Mouse (Mus musculus): ENCODE data around the gene Mapkap1. TPM values are rescaled to one million over a fixed set of nuclear protein-coding genes. Genes with fewer than 3 reads are reported as not detected.

Gene Mapkap1
- total RNA-seq, 2 experiments from 2014 or later: 66.5 to 71.5 TPM

GRCm38 (mm10) chr2:34627328-34628226 is 221.0 kb downstream of the Mapkap1 start:
- no peak for DNase-seq (ENCODE audit: extremely low spot score in 1 of 2, low spot score in 1 of 2)

DNA sequence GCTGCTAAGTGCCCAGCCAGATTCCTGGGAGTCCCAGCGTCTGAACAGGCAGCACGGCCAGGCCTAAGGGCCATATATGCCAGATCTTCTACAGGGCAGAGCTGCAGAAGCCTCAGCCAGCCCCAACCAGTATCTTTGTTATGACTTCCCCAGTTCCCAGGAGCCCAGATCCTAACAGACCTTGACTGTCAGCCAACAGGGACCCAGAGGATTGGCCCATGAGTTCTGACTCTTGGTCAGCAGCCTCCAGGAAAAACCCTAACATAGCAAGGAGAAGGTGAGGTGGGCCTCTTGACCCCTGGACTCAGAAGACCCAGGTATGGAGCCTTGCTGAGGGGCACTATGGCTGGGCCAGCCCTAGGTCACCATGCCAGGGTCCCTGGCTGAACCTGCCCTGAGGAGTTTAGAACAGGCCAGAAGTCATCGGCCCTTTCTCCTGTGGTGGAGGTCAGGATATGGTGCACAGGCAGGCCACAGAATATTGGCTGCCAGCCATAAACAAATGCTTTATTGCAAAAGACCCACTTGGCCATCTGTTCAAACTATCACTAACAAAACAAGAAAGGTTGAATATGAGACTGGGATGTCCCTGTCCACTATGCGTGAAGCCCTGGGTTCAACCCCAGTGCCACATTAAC is 222.5 kb downstream of the Mapkap1 start:
- DNase-seq (ENCODE audit: extremely low spot score in 1 of 2, low spot score in 1 of 2): no peak

GRCm38 (mm10) chr2:34629758-34630157 is 223.2 kb downstream of the Mapkap1 start:
- DNase-seq (ENCODE audit: extremely low spot score in 1 of 2, low spot score in 1 of 2): no peak

- no peak for DNase-seq (ENCODE audit: extremely low spot score in 1 of 2, low spot score in 1 of 2)
Measured at GRCm38 (mm10) chr2:34630445-34630844, 223.9 kb downstream of the Mapkap1 start.

GRCm38 (mm10) chr2:34632051-34632450 is 225.5 kb downstream of the Mapkap1 start:
- no peak for DNase-seq (ENCODE audit: extremely low spot score in 1 of 2, low spot score in 1 of 2)

DNA sequence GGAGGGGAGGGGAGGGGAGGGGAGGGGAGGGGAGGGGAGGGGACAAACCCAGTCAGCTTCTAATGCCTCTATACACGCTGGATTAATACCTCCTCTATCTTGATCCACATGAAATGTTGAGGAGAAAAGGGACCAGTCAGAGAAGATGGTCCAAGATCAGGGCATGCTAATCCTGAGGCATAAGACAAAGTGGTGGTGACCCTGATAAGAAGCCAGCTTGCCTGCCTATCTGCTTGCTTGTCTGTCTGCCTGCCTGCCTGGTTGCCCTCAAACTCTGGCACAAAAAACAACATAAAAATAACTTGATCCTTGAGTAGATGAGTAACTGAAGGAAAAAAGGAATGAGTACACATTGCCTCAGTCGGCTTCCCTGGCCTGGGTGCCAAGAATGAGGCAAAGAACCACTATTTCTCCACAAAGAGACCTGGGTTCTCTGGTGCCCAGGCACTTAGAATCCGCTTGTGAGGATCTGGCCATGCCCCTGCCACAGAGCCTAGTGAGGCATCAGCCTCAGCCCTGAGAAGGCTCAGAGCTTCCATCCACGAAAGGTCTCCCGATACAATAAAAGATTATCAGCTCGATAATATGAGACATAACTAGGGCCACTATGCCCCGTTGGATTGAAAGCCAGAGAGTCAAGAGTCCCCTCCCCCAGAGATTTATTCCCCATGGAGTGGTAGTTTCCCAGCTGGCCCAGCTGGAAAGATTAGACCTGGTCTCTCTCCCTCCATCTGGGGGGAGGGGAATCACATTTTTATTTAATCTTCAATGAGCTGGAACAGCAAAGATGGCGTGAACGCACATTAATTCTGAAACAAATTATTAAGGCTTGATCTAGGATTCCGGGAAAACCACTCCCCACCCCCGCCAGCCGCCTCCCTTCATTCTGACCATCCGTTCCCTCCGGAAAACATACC is 228.9 kb downstream of the Mapkap1 start:
- no peak for DNase-seq (ENCODE audit: extremely low spot score in 1 of 2, low spot score in 1 of 2)

- DNase-seq (ENCODE audit: extremely low spot score in 1 of 2, low spot score in 1 of 2): peak; percentile 77 to 93
Measured at GRCm38 (mm10) chr2:34638955-34639650, 232.5 kb downstream of the Mapkap1 start.

- no peak for DNase-seq (ENCODE audit: extremely low spot score in 1 of 2, low spot score in 1 of 2)
Measured at GRCm38 (mm10) chr2:34639725-34640124, 233.2 kb downstream of the Mapkap1 start.

GRCm38 (mm10) chr2:34642351-34642750 is 235.8 kb downstream of the Mapkap1 start:
- DNase-seq (ENCODE audit: extremely low spot score in 1 of 2, low spot score in 1 of 2): peak in 1 of 2 experiments; percentile 13

DNA sequence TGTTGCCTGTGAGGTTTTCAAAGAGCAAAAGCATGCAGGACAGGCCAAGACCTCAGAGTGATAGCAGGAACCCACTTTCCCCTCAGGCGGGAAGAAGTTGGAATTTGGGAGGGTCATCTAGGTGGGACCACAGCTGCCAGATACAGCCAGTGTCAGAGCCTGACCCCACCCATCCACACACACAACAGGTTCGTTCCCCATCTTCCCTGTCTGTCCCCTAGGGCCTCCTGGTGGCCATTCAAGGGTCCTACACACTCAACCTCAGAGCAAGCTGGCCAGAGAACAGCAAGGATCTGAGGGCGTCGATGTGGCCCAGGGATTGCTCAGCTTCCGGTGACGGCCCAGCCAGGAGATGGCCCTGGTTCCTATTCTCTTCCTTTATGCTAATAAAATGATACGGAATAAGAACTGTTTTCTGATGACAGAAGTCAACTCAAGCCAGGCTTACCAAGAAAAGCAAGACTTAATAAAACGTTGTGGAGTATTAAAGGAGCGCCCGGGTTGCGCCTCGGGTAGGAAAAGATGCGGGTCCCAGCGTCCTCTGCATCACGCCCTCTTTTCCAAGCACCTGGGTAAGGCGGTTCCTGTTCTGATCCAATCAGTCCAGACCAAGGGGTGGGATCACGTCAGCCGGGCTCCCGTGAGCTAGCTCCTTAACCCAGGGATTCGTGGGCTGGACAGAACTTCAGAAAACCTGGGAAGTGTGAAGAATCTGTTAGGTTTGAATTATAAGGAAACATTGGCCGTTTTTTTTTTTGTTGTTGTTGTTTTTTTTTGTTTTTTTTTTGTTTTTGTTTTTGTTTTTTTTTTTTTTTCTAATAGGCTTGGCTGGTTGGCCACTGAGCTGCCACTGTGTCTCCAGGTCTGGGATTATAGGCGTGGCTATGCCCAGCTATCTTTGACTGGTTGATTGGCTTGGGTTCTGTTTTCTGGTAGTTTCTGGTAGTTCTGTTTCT is 238.3 kb downstream of the Mapkap1 start:
- DNase-seq (ENCODE audit: extremely low spot score in 1 of 2, low spot score in 1 of 2): no peak

- DNase-seq (ENCODE audit: extremely low spot score in 1 of 2, low spot score in 1 of 2): no peak
Measured at GRCm38 (mm10) chr2:34645851-34646540, 239.4 kb downstream of the Mapkap1 start.

DNA sequence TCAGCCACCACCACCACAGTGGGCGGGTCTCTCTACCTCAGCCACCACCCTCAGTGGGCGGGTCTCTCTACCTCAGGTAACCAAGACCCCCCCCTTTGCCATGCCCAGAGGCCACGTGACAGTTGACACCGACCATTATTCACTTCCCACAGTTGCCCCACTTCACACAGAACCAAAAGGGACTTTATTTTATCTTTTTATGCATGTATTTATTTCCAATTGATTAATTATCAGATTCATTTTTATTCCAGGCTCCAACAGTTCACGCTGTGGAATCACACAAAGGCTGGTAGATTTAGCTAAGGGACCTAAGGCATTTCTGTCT is 239.9 kb downstream of the Mapkap1 start:
- DNase-seq (ENCODE audit: extremely low spot score in 1 of 2, low spot score in 1 of 2): no peak

DNA sequence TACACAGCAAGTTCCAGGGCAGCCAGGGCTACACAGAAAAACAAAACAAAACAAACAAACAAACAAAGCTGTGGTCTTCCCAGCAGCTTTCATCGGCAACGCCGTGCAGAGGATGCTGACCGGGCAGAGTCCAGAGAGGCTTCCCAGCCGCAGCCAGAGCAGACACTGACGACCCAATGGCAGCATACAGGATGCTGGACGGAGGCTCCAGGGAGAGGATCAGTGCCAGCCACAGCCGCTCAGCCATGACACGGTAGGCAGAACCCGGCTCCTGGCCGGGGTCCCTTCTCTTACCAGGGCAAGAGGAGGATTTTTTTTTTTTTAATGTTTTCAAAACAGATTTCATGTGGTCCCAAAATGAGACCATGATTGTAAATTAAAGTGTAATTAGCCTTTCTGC is 240.8 kb downstream of the Mapkap1 start:
- DNase-seq (ENCODE audit: extremely low spot score in 1 of 2, low spot score in 1 of 2): no peak

DNA sequence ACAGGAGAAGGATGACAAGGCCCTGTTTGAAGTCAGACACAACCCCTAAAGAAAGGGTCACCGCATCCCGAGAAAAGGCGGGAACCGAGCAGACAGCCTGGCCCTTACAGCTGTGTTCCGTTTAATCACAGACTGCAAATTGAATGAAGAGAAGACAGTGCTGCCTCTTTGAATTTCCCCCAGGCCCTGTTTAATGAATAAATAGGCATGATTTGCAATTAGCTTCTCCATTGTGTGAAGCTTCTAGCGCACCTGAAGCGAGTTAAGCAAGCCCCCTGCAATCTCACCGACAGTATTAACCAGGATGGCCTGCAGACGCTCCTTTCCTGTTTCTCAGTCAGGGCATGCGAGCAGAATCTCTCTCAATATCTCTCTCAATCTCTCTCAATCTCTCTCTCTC is 261.2 kb downstream of the Mapkap1 start:
- DNase-seq (ENCODE audit: extremely low spot score in 1 of 2, low spot score in 1 of 2): no peak

GRCm38 (mm10) chr2:34668440-34669191 is 262.0 kb downstream of the Mapkap1 start:
- DNase-seq (ENCODE audit: extremely low spot score in 1 of 2, low spot score in 1 of 2): peak in 1 of 2 experiments; percentile 18

DNA sequence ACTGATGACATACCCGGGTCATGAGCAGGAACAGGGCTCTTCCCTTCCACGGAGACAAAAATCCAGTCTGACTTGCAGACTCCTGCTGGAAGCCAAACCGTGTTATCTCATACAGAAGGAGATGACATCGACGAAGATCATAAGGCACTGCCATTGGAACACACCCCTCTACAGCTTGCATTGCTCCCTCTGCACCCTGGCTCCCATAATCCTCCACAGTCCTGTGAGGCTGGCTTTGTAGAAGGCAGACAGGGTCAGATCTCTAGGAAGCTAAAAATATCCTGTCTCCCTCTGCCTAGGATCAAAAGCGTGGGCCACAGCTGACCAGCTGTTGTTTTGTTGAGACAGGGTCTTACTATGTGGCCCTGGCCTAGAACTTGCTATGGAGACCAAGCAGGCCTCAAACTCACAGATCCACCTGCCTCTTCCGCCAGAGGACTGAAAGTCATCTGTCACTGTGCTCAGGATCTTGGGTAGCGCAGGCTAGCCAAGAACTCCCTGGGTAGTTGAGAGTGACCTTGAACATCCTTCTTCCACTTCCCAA is 262.7 kb downstream of the Mapkap1 start:
- no peak for DNase-seq (ENCODE audit: extremely low spot score in 1 of 2, low spot score in 1 of 2)

GRCm38 (mm10) chr2:34670470-34670869 is 263.9 kb downstream of the Mapkap1 start:
- DNase-seq (ENCODE audit: extremely low spot score in 1 of 2, low spot score in 1 of 2): no peak
